Mouse (Mus musculus): ENCODE data around the gene Lysmd2. TPM values are rescaled to one million over a fixed set of nuclear protein-coding genes. Genes with fewer than 3 reads are reported as not detected.

Lysmd2 gene
- total and polyA plus RNA-seq, 3 experiments: not detected

GRCm38 (mm10) chr9:75601510-75601909 is 24.0 kb upstream of the Lysmd2 start:
- no peak overlapping the region for H3K27ac ChIP-seq (ENCODE audit: control insufficient read depth, low read depth, low read length)
- H3K9me3 ChIP-seq (replicated peaks; ENCODE audit: insufficient read depth, low read length): no peaks in the 10 kb centered on the region
- no peaks in the 10 kb centered on the region for H3K36me3 ChIP-seq (ENCODE audit: control insufficient read depth in 1 of 2, insufficient read depth in 2 of 2, low read length in 2 of 2)
- H3K9ac ChIP-seq (ENCODE audit: control insufficient read depth, low read depth, low read length, poor library complexity, severe bottlenecking): no peak overlapping the region
- TF ChIP-seq GATA1 (IDR thresholded peaks at IDR 0.05; ENCODE audit: low read depth, low read length) (no peak), POLR2A (IDR thresholded peaks at IDR 0.05; ENCODE audit: control insufficient read depth in 1 of 2, insufficient read depth in 1 of 2, low read depth in 1 of 2, low read length in 2 of 2, poor library complexity in 1 of 2) (no peak), RCOR1 (IDR thresholded peaks at IDR 0.05; ENCODE audit: low read depth, low read length) (no peak), ZMIZ1 (IDR thresholded peaks at IDR 0.05; ENCODE audit: low read depth, low read length) (no peak), TBP (IDR thresholded peaks at IDR 0.05; ENCODE audit: low read depth, low read length) (no peak), USF1 (IDR thresholded peaks at IDR 0.05; ENCODE audit: low read depth, low read length) (no peak), HCFC1 (IDR thresholded peaks at IDR 0.05; ENCODE audit: low read depth, low read length) (no peak), MAX (IDR thresholded peaks at IDR 0.05; ENCODE audit: low read length) (no peak), RAD21 (IDR thresholded peaks at IDR 0.05; ENCODE audit: low read depth, low read length) (no peak), ZKSCAN1 (IDR thresholded peaks at IDR 0.05; ENCODE audit: low read depth, low read length) (no peak), NRF1 (IDR thresholded peaks at IDR 0.05; ENCODE audit: insufficient read depth, low read depth, low read length, poor library complexity, severe bottlenecking) (no peak), POLR2AphosphoS5 (IDR thresholded peaks at IDR 0.05; ENCODE audit: borderline replicate concordance, low read depth, low read length) (no peak), ETS1 (IDR thresholded peaks at IDR 0.05; ENCODE audit: low read depth, low read length) (no peak), TAL1 (IDR thresholded peaks at IDR 0.05; ENCODE audit: low read length) (no peak), ZNF384 (IDR thresholded peaks at IDR 0.05; ENCODE audit: low read depth, low read length) (no peak), MYB (IDR thresholded peaks at IDR 0.05; ENCODE audit: low read depth, low read length) (no peak), MYC (IDR thresholded peaks at IDR 0.05; ENCODE audit: low read depth, low read length) (no peak)
- no peaks in the 10 kb centered on the region for H3K79me2 ChIP-seq (ENCODE audit: control insufficient read depth, insufficient read depth, low read length, poor library complexity)
- no peaks in the 10 kb centered on the region for H3K4me1 ChIP-seq (ENCODE audit: control insufficient read depth in 1 of 2, insufficient read depth in 2 of 2, low read length in 2 of 2)
- no peak for DNase-seq (ENCODE audit: low read depth, low spot score)
- H3K4me3 ChIP-seq (ENCODE audit: control insufficient read depth in 1 of 2, insufficient read depth in 1 of 2, low read depth in 2 of 2, low read length in 2 of 2): no peak overlapping the region
- peaks cover 0 to 2% of the 10 kb centered on the region in 2 experiments; a peak in 2 of 4 replicates for H3K27me3 ChIP-seq (ENCODE audit: control insufficient read depth in 1 of 2, insufficient read depth in 2 of 2, low read length in 2 of 2)

DNA sequence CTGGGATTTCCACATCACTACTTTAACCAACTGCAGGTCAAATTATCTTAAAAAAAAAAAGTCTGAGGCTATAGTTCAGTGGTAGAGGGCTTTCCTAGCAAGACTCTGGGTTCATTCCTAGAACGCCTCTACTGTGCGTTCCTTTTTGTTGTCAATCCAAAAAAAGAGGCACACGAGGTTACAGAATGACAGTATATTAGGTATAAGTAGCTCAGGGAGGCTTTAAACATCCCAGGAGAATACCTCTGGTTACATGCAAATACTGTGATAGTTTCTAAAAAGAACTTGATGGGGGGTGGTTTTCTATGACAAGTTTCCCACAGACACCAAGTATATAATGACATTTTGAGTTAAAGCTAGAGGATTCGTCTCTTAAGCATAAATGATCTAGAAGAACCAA is 18.0 kb upstream of the Lysmd2 start:
- no peaks in the 10 kb centered on the region for H3K4me1 ChIP-seq (ENCODE audit: control insufficient read depth in 1 of 2, insufficient read depth in 2 of 2, low read length in 2 of 2)
- H3K27ac ChIP-seq (ENCODE audit: control insufficient read depth, low read depth, low read length): no peak overlapping the region
- no peaks in the 10 kb centered on the region for H3K79me2 ChIP-seq (ENCODE audit: control insufficient read depth, insufficient read depth, low read length, poor library complexity)
- no peak for DNase-seq (ENCODE audit: low read depth, low spot score)
- H3K9ac ChIP-seq (ENCODE audit: control insufficient read depth, low read depth, low read length, poor library complexity, severe bottlenecking): no peak overlapping the region
- H3K4me3 ChIP-seq (ENCODE audit: control insufficient read depth in 1 of 2, insufficient read depth in 1 of 2, low read depth in 2 of 2, low read length in 2 of 2): no peak overlapping the region
- H3K36me3 ChIP-seq (ENCODE audit: control insufficient read depth in 1 of 2, insufficient read depth in 2 of 2, low read length in 2 of 2): no peaks in the 10 kb centered on the region
- TF ChIP-seq POLR2A (IDR thresholded peaks at IDR 0.05; ENCODE audit: control insufficient read depth in 1 of 2, insufficient read depth in 1 of 2, low read depth in 1 of 2, low read length in 2 of 2, poor library complexity in 1 of 2): no peak
- TF ChIP-seq ZC3H11A (IDR thresholded peaks at IDR 0.05; ENCODE audit: low read depth, low read length): no peak
- no peak for TF ChIP-seq CHD2 (IDR thresholded peaks at IDR 0.05; ENCODE audit: low read length)
- TF ChIP-seq CHD1 (IDR thresholded peaks at IDR 0.05; ENCODE audit: low read depth, low read length): no peak
- TF ChIP-seq MAFK (IDR thresholded peaks at IDR 0.05; ENCODE audit: borderline replicate concordance, low read depth, low read length): no peak
- TF ChIP-seq MYC (IDR thresholded peaks at IDR 0.05; ENCODE audit: low read depth, low read length): no peak
- TF ChIP-seq UBTF (IDR thresholded peaks at IDR 0.05; ENCODE audit: borderline replicate concordance, insufficient read depth, low read depth, low read length): no peak
- TF ChIP-seq TBP (IDR thresholded peaks at IDR 0.05; ENCODE audit: low read depth, low read length): no peak
- no peak for TF ChIP-seq SMC3 (IDR thresholded peaks at IDR 0.05; ENCODE audit: low read depth, low read length)
- no peak for TF ChIP-seq ZNF384 (IDR thresholded peaks at IDR 0.05; ENCODE audit: low read depth, low read length)
- TF ChIP-seq GABPA (IDR thresholded peaks at IDR 0.05; ENCODE audit: low read depth, low read length): no peak
- TF ChIP-seq MAX (IDR thresholded peaks at IDR 0.05; ENCODE audit: low read length): no peak
- TF ChIP-seq TCF12 (IDR thresholded peaks at IDR 0.05; ENCODE audit: low read depth, low read length): no peak
- TF ChIP-seq HCFC1 (IDR thresholded peaks at IDR 0.05; ENCODE audit: low read depth, low read length): no peak
- no peak for TF ChIP-seq NELFE (IDR thresholded peaks at IDR 0.05; ENCODE audit: low read depth, low read length)
- no peak for TF ChIP-seq MXI1 (IDR thresholded peaks at IDR 0.05; ENCODE audit: low read depth, low read length)
- H3K9me3 ChIP-seq (replicated peaks; ENCODE audit: insufficient read depth, low read length): no peaks in the 10 kb centered on the region
- no peaks in the 10 kb centered on the region; a peak in 1 of 4 replicates for H3K27me3 ChIP-seq (ENCODE audit: control insufficient read depth in 1 of 2, insufficient read depth in 2 of 2, low read length in 2 of 2)

All from MEL (cell line).